Mouse (Mus musculus) lung, postnatal 36 days (tissue): ENCODE measurements at regions not wholly inside any gene's neighbourhood (a gene's known extent, or its start where the extent isn't known, plus 50 kb on each side); places are given as distances from the start of the nearest gene placed in this dataset.
A peak's percentile ranks its signal among the peaks of the same experiment; 100 is the strongest.

Source experiments
- DNase-seq: peaks from one replicate; pipeline ENCODE4 v3.0.0; 2022; ENCODE audit warnings: mixed read lengths

DNA sequence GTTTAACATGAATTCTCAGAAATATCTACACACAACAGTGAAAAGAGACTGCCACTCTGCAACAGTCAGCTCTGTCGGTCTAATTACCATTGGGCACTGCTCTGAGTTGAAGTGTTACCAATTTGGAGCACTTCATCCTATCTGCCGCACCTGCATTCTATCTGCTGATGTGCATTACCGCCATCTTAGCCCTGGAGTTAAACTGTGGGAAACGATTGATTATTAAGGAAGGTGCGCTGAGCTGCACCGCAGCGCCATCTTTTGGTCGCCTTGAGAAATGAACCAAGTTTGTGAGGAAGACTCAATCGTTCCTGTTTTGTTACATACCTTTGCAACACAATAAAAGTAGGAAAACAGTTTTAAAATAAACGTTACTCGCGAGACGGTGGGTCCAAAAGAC is 110.5 kb downstream of the Rergl start:
- no peak for DNase-seq

DNA sequence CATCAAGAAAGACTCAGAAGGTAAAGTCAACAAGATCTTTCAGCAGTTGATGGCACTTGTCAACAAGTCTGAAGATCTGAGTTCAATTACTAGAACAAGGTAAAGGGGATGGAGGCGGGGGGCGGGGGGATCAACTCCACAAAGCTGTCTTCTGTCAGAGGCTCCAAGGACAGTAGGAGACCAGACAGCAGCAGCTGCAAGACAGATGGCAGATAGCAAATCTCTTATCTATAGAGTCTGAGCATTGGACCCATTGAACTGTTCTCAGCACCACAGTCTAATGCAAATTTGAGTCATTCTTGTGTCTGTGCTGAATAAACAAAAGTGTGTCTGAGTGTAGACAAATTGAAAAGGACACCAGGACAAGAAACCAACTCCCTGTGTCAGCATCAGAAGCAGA is 150.8 kb downstream of the Rergl start:
- no peak for DNase-seq

DNA sequence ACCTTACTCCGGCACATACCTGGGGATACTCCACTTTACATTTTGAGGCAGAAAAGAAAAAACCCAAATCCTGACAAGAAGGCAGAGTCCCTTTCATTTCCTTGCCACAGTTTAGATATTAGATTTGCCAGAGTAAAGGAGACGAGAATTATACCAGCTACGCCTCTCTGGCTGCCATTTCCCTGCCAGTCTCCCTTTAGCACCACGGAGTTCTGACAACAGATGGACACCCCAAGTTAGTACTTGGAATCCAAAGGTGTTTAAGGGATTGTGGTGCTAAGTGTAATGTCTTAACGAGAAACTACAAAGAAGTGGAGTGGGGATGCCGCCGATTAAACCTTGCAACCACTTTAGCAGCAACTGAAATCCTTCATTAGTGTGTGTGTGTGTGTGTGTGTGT is 176.6 kb downstream of the Rergl start:
- no peak for DNase-seq

DNA sequence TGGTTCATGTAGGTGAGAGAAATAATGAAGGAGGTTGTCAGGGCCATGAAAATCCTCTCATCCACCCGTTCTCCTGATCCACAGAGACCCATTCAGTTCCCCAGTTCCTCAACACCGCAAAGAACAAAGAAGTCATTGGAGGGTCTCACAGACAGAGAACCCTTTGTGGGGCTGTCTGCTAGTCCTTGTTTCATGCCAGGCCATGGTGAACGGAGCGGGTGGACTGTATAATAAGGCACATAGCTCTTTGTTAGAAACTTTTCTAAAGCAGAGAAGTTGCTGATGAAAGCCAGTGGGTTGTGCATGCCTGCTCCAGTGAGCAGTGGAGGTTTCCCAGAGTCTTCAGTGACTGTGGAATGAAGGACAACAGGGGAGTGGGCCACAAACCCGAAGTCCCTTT is 194.1 kb downstream of the Rergl start:
- no peak for DNase-seq

DNA sequence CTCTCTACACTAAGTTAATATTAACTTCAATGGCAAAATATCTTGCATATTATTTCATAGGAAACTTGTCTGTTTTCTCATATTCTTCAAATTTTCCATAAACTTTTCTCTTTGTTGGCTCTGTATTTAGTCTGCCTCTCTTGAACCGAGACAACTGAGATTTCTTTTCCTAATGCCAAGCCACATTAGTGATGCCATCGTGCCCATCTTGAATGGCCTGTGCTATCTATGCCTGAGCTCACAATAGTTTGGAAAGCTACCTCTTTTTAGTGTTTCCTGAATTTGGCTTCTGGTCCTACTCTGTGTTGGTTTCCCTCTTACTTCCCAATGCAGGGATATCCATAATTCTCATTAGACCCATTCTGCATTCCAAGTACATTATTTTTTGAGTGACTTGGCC is 197.5 kb downstream of the Rergl start:
- no peak for DNase-seq

DNA sequence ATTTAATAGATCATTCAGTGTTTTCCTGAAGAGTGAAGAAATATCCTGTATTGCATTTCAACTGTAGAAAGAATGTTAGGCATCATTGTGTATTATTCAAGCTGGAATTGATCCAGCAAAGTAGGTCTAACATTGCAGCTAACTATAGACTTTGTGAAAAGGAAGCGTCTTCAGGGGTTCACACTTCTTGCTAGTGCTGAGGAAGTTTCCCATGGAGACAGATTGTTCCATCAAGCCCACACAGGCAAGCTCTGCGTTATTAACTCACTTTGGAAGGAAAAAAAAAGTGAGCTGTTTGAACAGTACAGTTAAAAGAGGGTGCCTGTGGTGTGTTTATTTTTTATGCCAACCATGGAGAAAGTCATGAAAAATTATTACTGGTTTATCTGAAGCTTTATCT is 206.1 kb downstream of the Rergl start:
- no peak for DNase-seq

DNA sequence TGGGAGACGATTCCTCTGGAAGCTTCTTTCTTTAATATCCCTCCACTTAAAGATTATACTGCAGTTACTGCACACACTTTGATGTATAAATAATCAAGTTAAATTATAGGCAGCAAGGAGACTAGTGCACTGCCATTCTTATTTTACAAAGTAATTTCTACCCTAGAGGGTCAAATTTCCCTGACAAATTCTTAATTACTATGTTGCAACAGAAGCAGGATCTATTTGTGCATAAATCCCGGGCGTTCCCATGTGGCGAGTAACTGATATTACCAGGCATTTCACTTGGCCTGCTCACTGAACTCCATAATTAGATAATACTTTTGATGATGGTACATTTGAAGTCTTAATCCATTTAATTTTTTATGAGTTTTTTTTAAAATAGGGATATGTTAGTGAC is 222.7 kb downstream of the Rergl start:
- DNase-seq, result no peak

DNA sequence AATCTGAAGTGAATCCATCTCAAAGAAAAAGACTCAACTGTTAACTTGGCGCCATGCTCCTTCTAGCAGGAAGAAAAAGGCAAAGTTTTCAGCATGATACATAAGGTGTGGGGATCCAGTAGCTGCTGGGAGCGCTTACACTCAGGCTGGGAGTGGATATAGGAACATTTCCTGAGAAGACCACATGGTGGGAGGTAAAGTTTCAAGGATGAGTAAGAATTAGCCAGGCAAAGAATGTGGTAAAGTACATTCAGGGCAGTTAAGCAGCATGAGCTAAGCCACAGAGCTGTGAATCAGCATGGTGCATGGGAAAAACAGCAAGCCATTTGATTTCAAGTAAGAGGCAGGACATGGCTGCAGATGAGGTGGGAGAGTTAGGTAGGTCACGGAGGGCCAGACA is 226.3 kb downstream of the Rergl start:
- no peak for DNase-seq

DNA sequence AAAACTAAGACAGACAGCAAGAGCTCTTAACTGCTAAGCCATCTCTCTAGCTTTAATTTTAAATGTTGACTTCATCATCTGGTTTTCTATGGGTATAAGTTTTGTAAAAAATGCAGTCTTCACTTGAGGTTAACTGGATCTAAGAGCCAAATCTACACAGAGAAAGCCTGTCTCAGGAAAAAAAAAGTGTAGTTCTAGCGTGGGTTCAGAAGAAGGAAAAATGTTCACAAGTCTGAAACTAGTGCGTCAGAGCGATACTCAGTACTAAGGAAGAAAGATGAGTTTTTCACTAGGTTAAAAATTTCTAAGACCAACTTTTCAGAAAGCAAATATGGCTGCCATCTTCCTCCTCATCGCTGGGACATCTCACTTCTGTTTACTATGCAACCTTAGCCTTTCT is 248.1 kb downstream of the Rergl start:
- no peak for DNase-seq

DNA sequence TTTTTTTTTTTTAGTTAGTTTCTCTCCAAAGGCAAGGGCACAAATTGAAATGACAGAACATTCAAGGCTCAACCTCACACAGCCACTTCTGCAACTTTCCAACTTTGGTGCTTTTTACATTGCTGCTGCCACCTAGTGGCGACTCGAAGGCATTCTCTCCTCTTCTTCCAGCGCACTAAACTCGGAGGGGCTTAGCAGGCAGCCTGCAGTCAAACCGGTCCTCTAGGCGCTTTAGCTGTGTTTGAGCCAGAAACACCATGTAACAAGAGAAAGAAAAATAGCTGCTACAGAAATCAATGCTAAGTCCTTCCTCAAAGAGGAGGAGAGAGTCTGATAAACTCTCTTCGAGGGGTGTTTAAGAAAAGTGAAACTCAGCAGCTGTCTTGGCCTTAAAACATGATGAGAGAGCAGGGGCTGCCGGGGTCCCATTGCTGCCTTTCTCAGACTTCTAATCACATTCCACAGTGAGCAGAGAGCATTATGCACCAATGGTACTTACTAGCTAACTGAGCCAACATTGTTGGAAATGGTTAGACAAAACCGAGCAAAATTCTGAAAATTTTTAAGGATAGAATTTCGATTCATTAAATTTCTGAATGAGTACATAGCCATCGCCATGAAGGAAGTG is 252.7 kb downstream of the Rergl start:
- peak; percentile 30 for DNase-seq

DNA sequence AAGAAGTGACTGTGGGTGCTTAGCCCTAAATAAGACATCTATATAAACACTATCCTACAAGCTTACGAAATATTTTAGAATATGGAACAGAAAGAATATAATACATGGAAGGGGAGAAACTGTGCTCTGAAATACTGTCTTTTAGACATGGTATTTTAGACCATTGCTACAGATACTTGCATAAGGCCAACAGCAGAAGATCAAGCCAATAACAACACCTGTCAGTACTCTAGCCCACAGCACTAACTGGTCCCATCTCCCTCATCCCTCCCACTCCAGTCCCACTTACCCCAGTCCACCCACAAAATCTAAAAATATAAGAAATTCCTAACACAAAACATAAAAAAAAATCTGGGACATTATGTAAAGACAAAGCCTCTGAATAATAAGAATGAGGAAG is 275.6 kb downstream of the Rergl start:
- no peak for DNase-seq

DNA sequence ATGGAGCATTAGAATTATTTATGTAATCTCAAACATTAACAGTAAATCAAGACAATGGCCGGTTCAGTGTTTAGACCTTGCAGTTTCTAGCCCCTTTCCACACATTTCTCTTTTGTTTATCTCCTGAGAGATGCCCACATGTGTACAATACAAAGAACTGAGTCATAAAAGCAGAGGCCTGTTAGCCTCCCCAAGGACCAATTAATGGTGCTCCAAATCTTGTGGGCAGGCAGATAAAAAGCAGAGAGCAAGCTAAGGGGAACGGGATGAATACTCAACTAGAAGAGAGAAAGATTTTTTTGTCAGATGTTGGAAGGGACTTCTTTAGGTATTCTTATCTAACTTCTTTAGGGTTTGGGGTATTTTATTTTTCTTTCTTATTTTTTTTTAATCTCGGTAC is 287.3 kb downstream of the Rergl start:
- DNase-seq, result no peak

DNA sequence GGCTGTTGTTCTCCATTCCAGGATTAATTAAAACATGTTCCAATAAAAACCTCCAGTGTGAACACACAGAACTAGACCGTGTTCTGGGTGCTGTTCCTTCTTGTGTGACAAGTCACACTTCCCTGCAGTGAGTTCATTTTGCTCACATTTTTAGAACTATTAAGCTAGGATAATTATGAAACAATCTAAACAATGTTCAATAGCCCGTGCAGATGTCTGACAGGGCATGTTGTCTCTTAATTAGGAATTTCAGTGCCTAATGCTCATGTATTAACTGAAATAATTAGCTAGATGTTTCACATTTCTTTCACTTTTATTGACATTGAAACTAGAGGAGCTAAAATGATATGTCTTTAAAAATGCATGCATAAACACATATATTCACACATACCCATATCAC is 291.5 kb downstream of the Rergl start:
- no peak for DNase-seq

DNA sequence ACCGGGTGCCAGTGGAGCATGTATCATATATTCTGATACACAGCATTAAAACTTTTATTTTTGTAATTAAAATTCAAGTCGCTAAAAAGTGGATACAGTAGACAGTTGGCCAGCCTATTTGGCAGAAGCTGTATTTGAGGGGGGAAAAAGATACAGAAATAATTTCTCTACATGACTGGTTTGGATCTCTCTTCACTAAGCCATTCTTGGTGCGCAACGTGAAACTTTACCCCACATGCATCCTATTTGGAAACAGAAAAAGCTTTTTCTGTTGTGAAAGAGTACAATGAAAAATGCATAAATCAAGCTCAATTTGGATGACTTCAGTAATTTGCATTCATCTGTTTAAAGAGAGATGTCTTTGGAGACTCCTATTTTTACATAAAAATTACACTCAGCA is 303.2 kb downstream of the Rergl start:
- no peak for DNase-seq

DNA sequence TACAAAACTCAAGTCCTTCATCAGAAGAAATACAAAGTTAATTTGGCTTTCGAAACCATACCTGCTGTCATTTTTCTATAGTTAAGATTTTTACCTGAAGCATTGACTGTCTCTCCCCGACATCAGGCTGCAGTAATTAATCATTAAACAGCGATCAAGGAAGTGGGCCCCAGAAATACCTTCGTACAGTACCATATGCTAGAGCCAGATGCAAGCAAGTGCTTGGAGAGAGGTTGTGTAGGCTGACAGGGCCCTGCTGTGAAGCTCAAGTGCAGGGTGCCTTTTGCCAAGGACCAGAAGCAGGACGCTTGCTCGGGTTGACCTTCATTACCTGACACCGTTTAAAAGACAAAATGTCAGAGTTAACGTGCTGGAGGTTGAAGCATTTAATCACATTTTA is 315.3 kb downstream of the Rergl start:
- DNase-seq, result no peak

DNA sequence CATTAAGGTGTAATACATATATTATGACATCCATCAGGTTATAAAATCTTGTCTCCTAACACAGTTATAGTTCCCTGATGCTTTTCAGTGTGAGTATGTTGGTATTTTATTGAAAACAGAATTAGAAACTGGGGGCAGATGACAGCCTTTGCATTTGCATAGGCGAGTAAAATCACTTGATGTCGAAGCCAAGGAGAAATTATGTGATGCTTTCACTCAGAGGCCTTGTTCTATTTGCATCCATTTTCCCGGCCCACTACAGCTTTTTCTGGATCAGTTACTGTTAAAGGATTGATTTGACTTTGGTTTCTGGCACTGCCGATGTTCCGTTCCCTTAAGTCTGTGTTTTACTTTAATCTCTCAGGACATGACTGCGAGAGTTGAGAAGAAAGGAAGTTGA is 341.4 kb downstream of the Rergl start:
- DNase-seq, result no peak

DNA sequence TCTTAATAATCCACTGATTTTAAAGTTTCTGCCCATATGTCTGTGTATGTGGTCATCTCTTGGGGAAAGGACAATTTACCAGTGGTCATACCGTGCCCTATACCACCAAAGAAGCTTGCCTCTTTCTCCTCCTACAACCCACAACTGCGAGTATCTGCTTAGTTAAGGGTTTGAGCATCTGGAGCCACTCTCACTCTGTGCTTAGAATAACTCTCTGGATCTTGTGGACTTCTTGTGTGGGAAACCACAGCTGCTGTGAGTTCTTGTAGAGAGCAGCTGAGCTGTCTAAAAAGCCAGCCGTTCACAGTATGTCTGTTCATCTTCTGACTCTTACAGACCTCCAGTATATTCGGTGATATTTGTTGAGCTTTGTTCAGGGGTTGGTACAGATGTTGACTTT is 342.0 kb downstream of the Rergl start:
- no peak for DNase-seq

DNA sequence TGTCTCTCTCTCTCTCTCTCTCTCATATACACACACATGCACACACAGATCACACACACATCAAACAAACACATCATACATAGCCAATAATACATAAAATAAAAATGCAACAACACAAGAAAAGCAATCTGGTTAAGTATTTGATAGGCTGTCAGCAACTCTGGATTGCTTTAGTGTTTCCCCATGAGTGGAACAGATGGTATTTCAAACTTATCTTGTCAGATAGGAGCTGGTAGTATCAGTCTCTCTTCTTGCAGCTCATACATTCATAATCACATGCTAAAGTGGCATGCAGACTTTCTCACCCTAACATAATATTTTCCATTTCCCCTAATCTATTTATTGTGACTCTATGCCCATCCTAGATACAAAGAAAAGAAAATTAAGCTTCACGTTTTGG is 347.0 kb downstream of the Rergl start:
- no peak for DNase-seq

DNA sequence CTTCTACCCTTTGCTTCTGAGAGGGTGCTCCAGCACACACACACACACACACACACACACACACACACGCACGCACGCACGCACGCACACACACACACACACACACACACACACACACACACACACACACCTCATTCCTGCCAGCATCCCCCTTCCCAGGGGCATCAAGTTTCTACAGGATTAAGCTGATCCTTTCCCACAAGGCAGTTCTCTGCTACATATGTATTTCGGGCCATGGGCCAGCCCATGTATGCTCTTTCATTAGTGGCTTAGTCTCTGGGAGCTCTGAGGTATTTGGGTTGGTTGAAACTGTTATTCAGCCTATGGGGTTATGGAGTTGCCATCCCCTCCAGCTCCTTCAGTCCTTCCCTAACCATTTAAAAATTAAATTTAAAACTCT is 366.1 kb downstream of the Rergl start:
- DNase-seq, result no peak

DNA sequence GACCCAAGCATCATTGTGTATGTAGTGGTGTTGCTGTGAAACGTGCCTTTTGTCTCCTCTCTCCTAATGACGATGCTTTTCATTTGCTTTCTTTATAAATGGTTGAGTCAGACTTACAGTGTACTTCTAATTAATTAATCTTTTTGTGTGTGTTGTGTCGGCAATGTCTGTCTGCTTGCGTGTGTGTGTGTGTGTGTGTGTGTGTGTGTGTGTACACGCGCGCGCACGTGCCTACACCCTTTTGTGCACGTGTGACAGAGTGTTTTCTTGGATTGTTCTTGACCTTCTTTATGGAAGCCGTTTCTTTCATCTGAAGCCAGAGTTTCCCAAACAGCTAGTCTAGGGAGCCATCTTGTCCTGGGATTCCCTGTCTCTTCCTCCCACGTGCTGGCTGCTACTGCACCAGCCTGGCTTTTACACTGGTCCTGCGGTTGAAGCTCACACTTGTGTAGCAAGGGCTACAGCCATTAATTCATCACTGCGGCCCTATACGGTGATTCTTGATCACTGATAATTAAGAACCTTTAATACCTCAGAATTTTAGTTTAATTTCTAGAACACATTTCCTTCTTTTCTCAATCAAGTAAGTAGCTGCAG is 369.6 kb downstream of the Rergl start:
- DNase-seq, result no peak

DNA sequence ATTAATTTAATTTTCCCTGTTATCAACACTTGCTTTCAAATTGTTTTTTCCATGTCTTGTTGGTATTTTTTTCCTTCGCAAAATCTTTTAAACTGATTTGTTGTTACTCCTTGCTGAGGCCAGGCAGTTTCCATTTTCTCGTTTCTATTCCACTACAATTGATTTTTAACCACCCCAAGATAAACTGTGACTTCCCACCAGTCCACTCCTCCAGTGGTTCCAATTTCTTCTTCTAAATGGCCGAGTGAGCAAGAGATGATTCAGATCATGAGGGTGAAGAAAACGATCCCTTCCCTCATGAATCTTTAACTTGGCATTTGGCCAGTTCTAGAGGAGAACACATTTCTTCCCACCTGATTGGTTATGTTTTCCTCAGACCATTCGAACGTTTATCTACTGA is 393.5 kb downstream of the Rergl start:
- DNase-seq, result no peak

DNA sequence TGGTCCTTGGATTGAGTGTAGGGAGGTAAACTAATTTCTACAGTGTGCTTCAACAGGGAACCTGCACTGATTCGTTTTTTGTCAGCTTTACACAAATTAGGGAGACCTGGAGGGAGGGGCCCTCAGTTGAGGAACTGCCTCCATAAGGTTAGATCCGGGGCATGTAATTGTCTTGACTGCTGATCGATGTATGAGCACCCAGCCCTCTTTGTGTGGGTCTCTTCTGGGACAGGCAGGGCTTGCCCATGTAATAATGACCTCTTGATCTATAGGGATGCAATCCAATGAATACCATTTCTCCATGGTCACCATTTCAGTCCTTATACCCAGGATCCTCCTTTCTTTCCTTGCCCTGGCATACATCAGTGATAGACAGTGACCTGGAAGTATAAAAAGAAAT is 398.4 kb downstream of the Rergl start:
- DNase-seq, result no peak

DNA sequence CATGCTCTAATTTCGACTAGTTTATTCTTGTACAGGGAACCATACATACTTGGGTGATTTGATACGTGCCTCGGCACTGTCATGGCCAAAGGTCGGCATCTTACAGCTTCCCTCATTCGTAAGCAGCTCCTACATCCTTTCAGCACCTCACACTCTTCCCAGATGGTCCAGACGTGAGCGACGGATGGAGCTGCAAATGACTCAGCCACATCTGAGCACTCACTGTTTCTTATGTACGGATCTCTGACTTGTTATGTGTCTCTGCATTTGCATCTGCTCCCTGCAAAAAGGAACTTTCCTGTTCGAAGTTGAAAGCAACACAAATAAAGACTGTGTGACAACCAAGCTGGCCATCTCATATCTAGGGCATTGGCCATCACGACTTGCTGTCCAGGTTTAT is 402.5 kb downstream of the Rergl start:
- no peak for DNase-seq

DNA sequence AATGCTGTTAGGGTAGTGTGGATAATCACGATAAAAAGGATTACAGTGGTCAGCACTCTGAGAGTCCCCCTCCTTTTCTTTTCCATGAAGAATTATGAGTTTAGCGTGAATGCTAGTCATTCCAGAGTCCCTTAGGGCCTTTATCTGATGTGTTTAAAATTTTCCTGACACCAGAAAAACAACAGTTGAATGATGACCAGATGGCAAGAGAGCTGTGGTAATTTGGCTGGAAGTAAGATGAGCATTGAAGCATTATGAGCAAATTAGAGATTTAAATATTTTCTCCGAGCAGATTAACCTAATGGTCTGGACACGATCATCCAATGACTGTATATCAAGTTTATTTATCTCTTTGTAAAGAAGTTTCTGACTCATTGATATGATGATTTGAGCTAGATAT is 417.1 kb upstream of the Igbp1b start:
- no peak for DNase-seq

DNA sequence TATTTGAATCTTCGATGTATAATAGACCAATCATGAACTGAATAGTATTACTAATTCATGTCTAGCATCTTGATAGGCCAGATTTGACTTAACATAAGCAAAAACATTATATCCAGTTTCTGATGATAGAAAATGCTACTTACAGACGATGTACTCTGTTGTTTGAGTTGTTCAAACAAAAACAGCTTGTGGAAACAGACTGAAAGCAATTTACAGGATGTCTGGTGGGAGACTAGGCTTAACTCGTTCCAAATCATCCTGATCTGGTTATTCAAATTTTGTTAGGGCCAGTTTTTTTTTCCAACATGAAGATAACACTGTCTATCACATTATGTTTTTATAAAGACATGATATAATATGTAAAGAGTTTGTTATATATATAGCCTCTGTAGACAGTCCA is 369.4 kb upstream of the Igbp1b start:
- DNase-seq, result no peak

DNA sequence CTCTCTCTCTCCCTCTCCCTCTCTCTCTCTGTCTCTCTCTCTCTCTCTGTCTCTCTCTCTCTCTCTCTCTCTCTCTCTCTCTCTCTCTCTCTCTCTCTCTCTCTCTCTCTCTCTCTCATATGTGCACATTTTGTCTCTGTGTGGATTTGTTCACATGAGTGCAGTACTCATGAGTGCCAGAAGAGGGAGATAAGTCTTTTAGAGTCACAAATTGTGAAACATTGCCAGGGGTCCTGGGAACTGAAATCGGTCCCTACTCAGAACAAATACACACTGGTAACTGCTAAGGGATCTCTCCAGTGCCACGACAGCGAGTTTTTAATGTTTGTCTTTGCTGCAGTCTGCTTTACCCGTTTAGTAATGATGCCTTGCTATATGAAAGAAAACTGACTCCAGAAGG is 356.2 kb upstream of the Igbp1b start:
- DNase-seq, result no peak
